Mouse (Mus musculus): ENCODE measurements around the gene Slco4c1.

DNA sequence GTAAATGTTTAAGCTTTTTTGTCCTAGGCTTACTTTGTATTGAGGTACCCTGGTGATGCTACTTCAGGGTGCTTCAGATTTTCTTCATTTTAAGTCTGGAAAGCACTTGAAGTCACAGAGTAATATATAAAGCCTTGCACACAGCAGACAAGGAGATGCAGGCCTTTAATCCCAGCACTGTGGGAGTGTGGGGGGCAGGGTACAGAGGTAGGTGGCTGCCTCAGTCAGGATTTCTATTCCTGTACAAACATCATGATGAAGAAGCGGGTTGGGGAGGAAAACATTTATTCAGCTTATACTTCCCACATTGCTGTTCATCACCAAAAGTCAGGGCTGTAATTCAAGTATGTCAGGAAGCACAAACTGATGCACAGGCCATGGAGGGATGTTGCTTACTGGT is 6.6 kb upstream of the Slco4c1 start:
- no peak for TF ChIP-seq CTCF (IDR thresholded peaks at IDR 0.05; ENCODE audit: insufficient read depth, low read length)
- no peak for TF ChIP-seq POLR2A (IDR thresholded peaks at IDR 0.05; ENCODE audit: borderline replicate concordance, extremely low read depth, low read depth, low read length)
